Mouse (Mus musculus) retina, adult 2 months (tissue): ENCODE measurements at regions not wholly inside any gene's neighbourhood (a gene's known extent, or its start where the extent isn't known, plus 50 kb on each side); places are given as distances from the start of the nearest gene placed in this dataset.

ENCODE experiments used
- DNase-seq: peaks from one replicate; pipeline ENCODE4 v3.0.0-alpha.2; 2012; ENCODE audit warnings: low read depth, low spot score

DNA sequence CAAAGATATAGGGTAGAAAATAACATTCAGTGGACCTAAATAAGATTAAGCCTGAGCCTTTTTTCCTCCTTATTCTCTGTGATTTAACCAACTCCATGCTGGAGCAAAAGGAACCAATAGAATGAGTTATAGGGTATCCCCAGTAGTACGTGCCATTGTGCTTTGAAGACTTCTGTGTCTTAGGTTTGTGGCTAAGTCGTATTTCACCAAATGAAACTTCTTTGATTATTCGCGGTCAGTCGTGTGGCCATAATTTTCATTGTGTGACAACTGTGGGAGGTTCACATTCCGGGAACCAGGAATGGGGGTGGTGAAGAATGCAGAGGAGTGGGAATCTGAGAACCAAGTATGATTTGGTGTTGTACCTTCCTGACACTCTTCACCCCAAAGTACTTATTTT lies 535.6 kb upstream of the Pkn2 start:
- DNase-seq, result no peak

DNA sequence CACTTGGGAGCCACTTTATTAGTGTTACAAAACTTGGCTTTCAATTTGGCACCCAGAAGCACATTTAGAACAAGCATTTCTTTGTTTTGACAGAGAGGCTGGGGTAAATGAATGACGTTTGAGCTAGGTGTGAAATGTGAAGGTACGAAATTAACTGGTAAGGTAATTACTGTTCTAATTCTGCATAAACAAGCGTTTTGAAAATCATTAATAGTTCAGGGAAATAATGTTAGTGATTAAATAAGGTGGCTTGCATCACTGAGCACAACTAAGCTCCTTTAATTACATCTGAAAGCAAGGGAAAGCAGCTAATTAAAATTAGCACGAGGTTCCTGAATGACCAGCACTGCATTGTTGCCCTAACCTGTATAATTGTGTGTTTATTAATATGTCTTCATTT lies 529.9 kb upstream of the Pkn2 start:
- DNase-seq, result no peak

DNA sequence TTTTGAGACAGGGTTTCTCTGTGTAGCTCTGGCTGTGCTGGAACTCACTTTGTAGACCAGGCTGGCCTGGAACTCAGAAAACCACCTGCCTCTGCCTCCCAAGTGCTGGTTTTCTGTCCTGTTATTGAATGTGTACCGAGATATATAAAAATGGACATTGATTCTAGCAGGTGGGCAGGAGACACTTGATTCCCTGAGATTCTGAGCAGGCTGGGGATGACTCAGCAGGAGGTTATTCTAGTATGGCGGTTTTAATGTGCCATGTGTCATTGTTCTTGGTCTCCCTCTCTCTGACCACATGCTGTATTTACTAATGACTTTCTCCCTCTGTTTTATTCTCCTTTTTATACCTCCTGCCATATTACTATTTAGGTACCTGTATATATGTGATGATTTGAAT lies 517.2 kb upstream of the Pkn2 start:
- no peak for DNase-seq

DNA sequence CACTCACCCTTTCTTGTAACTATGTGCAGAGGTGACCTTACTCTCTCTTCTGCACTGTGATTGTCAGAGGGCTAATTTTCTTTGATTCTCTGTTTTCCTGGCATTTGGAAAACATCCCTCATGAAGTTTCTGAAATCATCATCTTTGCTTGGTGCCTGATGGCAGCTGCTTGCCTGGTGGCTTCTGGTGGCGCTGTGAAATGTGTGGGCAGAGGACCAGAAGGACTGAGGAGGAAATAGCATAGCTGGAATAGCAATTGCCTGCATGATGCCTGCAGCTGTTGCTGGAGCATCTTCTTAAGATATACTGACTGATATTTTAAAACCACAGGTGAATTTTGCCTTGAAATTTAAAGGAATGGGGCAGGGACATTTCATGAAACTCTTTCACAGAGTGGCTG lies 502.6 kb upstream of the Pkn2 start:
- no peak for DNase-seq

DNA sequence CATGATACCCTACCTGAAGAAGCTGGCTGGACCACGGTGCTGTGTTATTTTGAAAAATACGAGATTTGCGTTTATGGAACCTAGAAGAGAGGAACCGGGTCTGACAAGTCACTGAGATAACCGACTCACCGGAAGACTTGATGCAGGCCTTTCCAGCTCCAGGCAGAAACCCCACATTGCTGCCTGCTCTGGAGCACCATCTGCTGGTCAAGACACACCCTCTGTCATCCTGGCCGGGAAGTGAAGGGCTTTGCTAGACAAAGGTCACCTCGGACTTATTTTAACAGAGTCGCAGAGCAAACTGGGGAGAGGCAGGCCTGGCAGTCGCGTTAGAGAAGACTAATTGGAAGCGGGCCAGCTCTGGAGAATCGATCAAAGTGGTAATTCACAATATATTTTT lies 497.4 kb upstream of the Pkn2 start:
- peak; percentile 33 for DNase-seq

DNA sequence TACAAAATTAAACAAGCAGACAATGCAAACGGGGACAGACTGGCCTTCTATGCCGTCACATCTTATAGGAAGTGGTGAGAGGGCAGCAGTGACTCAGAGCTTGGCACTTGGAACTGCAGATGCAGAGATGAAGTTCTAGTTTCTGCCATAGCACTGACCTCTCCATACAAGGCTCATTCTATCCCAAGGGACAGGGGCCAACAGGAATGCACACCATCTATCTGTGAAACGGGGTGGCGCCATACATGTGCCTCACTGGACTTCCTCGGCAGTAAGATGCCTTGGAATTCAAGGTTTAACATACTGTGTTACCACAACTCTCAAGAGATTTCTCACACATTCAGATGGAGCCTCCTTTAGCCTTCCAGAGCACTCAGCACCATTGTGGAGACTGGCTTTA lies 495.6 kb upstream of the Pkn2 start:
- DNase-seq, result no peak

DNA sequence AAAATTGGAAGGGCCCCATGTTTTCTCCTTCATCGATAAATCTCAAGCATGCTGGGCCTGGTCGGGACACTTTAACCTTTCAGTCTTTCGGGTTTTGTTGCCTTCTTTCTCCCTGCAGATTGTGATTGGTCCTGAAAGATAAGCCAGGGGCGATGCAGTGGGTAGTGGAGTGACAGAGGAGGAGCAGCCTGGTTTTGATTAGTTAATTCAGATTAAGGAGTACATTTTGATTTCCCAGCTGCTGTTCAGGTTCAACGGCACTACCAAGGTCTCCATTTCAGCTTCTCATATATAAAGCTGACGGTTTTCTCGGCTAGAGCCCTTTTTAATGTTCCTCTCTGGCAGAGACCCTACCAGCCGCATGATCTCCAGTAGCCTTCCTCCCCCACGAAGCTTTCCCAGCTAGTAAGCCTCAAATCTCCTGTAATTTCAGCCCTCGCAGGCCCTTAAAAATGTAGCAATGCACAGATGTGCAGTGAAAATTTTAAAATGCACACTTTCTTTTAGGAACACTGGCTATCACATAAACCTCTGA lies 493.8 kb upstream of the Pkn2 start:
- no peak for DNase-seq

DNA sequence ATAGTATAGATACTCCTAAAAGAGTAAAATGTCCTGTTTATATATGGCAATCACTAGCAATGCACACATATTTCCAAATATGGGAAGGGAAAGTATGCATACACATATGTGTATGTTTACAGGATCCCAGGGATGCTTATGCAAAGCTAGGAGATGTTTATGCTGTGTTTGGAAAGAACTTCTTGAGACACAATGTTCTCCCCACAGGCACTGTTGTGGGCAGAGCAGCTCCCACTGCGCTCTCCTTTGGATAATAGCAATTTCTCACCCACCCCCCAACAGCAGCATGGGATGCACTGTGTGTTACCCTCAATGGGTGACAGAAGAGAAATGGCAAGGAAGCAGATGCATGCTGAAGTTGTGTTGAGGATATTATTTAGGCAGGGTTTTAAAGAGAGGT lies 491.7 kb upstream of the Pkn2 start:
- no peak for DNase-seq

DNA sequence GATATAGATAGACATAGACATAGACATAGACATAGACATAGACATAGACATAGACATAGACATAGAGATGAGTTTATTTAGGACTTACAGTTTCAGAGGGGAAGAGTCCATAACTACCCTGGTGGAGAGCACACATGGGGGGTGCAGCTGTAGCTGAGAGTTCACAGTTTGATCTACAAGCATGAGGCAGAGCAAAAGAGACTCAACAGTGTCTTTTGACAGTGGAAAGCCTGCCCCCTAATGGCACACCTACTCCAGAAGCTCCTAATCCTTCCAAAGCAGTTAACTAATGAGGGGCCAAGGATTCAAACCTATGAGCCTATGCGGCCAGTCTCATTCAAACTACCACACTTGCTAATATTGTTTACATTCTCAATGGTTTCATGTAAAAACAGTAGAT lies 487.2 kb upstream of the Pkn2 start:
- DNase-seq, result no peak

DNA sequence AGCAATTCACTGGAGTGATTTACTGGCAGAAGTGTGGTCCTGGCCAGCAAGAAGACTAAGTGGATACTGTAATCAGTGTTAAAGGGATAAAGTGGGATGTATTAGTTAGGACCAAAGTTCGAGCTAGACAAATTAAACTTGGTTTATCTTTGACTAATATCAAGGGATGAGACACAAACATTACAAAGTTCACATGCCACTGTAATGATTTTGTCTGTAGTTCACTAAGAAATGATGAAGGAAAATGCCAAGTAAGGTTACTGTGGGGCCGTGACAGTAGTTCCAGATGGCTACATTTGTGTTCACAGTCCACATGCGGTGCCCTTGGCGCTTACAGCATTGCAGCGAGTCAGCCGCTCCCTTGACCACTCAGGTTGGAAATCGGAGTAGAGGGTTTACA lies 458.2 kb upstream of the Pkn2 start:
- DNase-seq, result no peak

DNA sequence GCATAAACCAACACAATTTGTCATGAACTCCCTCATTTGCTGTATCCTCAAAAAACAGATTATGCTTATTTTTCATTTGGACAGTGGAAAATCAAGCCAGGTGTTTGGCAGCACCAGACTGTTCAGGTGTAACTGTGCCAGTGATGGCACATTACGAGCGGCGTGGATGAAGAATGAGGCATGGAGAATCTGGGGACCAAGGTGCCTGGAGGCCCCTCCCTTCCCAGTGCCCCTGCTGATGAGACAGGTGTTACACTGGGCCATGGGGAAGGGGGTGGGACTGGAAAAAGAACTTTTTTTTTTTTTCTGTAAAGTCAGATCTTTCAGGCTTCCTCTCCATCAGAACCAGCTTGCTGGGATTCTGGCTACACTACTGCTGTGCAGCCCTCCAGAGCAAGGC lies 451.5 kb upstream of the Pkn2 start:
- DNase-seq, result no peak

DNA sequence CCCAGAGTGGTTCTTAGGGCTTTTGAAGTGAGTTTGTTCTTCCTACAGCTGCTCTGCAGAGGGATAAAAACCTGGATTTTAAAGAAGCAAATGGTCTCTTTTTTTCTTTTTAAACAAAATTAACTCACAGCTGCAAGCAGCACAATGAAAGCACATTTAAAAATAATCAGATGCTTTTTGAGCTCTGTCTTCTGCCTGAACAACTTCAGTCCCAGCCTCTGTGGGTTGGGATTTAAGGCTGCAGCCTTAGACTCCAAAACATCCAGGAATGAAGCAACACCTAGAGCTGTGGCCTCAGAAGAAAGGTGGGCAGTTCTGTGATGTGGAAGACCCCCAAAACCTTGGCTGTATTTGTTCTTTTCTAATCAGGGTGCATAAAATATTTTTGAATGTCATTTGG lies 446.7 kb upstream of the Pkn2 start:
- no peak for DNase-seq

DNA sequence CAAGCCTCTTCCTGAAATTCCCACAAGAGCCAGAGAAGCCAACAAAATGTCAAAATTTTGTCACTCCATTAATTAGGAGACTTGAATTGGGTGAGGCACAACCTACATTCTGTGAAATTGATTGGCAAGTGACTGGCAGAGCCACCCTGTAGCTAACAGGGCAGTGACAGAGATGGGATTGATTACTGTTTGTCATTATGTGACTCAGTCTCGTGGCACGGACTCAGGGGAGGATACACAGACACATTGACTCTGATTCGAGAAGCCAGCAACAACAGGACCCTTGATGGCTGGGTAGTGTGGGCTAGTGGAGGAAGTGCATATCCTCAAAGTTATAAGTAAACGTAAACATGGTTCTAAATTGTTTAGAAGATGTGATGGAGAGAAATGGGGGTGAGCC lies 445.8 kb upstream of the Pkn2 start:
- DNase-seq, result no peak

DNA sequence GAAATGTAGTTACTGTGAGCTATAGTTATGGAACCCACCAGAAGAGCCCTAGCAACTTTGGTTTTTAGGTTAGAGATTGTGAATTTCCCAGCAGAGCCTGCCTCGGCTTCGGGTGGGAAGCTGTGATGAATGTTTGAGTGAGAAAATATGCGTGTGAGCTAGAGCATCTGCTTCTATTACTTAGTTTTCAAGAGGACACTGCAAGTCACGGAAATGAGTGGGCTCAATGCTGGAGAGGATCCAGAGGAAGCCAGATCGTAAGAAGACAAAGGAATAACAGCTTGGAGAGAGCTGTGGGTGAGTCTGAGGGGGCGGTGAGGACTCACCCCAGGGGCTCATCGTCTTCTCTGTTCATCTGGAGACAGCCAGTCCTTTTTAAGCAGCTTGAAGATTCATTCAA lies 434.7 kb upstream of the Pkn2 start:
- DNase-seq, result no peak

DNA sequence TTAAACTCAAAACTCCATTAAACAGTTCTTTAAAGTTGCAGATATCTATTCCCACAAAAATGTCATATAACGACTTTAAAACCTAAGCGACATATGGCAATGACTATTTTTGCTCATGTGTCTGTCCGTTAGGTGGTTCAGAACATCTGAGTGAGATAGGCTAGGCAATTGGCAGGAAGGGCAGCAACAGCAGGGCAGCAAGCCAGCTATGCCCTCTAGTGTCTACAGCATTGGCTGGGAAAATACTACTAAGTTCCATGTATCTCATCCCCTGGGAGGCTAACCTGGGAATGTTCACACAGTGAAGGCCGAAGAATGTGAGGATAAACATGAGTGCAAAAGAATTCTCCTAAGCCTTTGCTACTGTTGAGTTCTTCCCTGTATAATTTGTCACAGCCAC lies 410.0 kb upstream of the Pkn2 start:
- no peak for DNase-seq

DNA sequence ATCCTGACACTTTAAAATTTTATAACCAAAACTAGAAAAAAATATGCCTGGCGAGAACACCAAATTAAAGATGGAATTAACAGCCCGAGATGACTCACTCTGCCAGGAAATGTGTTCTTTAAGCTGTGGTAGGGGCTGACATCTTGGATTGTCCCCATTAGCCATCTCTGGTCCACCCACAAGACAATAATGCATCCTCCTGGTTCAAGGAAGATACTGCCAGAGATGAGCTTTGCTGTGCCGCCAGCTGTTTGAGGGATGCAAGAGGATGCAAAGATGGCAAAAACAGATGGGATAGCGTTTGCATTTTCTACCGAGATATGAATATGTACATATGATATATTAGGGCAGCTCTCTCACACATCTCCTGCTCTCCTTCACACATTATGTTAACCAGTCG lies 382.3 kb upstream of the Pkn2 start:
- no peak for DNase-seq

DNA sequence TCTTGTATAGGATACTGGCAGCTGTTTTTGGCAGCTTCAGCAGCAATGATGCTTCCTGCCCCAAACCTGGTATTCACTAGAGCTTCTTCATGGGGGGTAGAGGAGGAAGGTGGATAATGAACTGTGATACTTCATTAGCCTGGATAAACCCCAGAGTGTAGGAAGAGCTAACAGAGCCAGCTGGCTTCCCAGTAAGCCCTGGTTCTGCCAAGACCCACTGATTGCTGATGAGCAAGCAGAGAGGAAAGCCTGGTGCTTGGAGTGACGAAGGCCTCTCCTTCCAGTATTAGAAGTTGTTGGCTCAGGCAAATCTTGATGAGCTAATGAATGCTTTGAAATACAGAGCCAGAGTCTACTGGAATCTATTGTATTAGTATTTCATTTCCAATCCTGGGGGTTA lies 370.8 kb upstream of the Pkn2 start:
- no peak for DNase-seq

DNA sequence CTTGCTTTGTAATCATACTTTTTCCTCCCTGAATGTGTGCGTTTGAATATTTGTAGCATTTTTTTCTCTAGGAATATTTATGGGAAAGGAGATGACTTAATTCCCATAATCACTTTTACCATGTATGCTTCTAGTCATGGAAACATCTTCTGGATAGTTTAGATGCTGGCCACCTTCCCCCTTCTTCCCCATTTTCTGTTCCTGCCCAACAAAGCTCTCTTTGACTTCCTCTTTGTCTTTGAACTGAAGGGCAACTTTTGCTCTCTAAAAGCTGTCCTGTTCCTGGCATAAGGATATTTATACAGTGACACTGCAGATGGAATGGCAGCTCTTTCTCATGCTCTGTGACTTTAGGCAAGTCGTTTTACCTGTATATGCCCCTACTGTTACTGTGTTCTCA lies 370.2 kb upstream of the Pkn2 start:
- no peak for DNase-seq

DNA sequence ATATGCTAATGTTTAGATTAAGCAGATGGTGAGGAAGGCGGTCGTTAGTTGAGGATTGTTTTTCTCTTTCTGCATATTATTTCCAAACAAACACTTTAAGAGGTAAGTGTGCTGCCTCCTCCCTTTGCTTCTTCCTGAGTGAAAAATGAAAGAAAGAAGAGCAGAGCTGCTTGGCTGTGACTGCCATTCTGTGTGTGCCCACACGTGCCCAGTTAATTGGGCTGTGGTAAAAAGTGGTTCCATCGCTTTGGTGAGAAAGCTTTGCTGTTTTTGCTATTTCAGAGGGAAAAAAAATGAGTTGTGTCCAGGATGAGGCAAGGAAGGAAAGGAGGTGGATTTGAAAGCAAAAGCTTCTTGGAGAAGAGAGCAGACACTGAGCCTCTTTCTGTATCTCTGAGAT lies 360.9 kb upstream of the Pkn2 start:
- DNase-seq, result no peak

DNA sequence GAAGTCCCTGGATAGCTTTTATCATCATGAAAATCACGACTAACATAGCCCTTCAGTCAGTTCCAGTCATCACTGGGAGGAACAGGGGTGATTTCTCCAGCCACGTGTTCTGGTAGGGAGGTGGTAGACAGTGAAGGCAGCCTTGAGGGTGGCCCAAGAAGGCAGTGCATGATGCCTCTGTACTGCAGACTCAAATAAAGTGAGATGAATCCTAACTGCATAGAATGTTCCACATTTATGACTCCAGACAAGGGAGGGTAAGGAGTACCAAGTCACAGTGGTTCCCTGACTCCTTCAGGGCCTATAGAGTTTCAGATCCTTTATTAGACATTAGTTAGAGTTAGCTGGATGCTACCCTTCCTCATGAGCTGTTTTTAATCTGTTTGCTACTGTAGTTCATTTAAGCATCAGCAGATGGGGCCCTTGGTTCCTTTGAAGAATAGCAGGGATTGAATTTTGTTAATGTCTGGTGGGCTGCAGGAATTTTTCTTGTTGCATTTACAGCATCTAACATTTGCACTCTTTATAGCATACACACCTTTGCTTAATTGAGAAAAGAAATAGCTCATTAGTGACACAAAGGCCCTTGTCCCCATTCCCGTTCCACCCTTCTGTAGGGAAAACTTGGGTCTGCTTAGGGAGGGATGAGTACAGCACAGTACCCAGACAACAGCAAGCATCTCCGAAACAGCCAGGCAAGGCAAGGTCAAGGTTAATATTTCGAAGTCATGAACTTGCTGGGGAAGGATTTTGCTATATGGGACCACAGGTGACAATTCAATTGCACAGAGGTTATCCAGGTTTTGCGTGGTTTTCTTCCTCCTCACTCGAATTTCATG lies 359.0 kb upstream of the Pkn2 start:
- no peak for DNase-seq

DNA sequence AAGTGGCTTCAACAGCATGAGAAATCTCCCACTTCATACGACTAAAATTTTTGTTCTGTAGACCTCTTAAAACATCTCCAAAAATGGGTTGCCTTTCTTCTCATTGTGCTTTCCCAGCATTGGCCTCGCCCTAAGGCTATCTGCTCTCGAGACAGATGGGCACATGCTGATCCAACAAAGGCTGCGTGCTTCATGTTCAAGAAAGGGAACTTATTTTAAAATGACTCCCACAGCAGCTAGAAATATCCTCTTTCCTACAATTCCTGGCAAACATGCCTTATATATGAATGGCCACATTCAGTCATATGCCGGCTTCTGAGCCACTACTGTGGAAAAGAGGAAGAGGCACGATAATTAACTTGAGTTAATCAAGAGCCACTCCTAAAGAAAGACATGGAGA lies 356.7 kb upstream of the Pkn2 start:
- no peak for DNase-seq

DNA sequence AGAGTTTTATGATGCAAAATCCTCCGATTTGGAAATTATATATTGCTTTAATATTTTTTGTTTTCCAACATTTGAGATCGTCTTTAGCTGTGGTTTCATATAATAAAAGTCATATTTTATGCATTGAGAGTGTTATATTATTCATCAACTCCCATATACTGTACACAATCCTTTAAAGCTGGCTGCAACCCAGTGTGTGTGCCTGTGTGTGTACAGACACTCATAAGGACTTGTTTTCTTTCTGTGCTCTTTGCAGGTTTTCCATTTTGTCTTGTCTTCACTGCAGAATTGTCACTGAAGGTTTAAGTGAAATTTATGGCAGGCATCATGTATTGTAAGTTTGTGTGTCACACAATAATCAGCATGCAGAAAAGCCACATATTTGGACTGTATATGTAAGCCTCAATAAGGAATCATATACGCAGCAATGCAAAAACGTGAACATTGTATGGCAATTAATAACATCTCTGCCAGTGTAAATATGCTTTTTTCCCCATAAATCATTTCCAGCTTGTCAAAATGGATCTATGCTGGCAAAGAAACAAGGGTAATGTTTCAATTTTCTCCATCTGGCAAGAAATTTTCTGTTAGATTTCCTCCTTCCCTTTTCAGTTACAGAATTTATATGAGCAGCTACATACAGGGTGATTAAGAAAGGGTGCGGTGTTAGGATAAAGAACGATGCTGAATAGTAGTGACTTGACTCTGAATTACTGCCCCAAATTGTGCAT lies 342.4 kb upstream of the Pkn2 start:
- DNase-seq, result no peak

DNA sequence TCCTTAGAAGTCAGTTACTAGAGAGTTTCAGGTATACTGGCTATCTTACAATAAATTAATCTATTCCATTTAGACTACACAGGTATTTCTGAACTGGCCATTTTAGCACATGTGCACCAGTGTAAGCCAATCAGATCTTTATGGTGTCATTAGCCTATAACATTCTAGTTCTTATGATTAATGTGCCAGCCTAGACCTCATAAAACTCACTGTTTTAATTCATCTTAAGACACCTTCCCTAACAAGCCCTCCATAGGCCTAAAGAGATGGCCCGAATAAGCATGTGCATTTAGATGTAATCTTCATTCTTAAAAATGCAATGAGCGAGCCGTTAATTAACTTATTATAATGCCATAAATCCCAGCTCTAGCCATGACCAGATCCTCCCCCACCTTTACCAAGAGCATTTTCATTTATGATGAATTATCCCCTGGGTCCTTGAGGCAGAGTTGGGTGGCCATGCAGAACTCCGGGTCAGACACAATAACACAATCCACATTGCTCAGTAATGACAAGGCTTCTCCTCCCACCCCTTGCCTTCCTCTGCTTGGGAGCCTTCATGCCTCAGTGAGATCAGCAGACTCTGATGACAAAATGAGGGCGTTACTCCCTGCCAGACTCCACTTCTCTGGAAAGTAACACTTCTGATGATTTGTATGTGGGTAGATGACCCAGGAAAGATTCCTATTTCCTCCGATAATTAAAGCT lies 311.6 kb upstream of the Pkn2 start:
- no peak for DNase-seq
